In the genomic region with DNA sequence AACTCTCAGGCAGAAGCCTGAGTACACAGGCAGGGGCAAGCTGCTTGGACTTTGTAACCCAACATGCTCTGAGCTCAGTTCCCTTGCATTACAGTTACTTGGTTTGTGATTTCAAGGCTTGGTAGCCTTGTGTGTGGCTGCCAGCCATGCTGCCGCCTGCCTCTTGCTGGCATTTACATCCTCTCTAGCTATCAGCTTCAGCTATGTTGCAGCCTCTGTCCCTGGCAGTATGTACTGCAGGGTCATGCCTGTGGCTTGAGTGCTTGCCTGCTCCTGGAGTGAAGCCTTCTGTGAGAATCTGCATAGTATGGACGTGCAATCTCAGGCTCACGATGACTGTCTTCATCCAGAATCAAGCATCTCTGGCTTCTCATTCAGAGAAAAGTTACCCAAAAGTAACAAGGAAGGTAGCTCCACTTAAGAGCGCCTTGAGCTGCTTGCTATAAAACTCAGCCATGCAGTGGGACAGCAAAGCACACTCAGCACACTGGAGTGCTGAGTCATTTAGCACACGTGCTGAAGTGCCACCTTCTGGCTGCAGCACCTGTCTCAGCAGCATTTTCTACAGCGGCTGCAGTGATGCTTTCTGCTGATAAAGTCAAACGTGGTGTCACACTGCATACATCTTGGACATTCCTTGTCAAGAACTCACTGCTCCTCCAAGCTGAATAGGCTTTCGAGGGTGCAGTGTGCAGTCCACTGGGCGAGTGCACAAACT, we compare ENCODE assay signal across 10 mouse cellular contexts. TPM values are rescaled to one million over a fixed set of nuclear protein-coding genes. Genes with fewer than 3 reads are reported as not detected.
DNase-seq lines count a peak whose midpoint lies in the region; ATAC-seq and TF ChIP-seq lines count a peak whose summit lies in the region.
"Had no signal": no experiment of that assay in that cellular context is flagged by ENCODE, and none has a peak within 500 bp of the region (broad histone marks: within the 10 kb centered on the region; RNA-seq: fewer than 3 reads in every experiment).

No protein-coding gene starts in this region.

- H3K36me3 ChIP-seq in C2C12 (ENCODE audit: control insufficient read depth, insufficient read depth), result peaks cover 57% of the 10 kb centered on the region
- H3K36me3 ChIP-seq in liver, embryonic 13.5 days, result peaks cover 35% of the 10 kb centered on the region

- H3K4me2 ChIP-seq in liver, embryonic 13.5 days, result no peak overlapping the region
- H3K4me2 ChIP-seq: neural tube, embryonic 13.5 days had no signal

- WGBS in liver, embryonic 13.5 days (ENCODE audit: insufficient replicate concordance), result 56% methylated on average over 9 of the region's 9 CpGs

- H3K27ac ChIP-seq in gastrocnemius, adult 2 months, result peak overlapping the region; percentile 75
- 0 out of 2 replicates have a peak overlapping the region, but pooled peaks have one; percentile 0 for H3K27ac ChIP-seq in liver, embryonic 13.5 days
- H3K27ac ChIP-seq: neural tube, embryonic 13.5 days had no signal

- ATAC-seq in liver, embryonic 13.5 days (ENCODE audit: low read depth), result peak; percentile 74

- H3K27me3 ChIP-seq in C2C12 (ENCODE audit: control insufficient read depth, insufficient read depth, insufficient read length), result no peaks in the 10 kb centered on the region
- no peaks in the 10 kb centered on the region for H3K27me3 ChIP-seq in liver, embryonic 13.5 days
- H3K27me3 ChIP-seq: neural tube, embryonic 13.5 days had no signal

- H3K4me1 ChIP-seq in liver, embryonic 13.5 days (replicated peaks), result peaks cover 12% of the 10 kb centered on the region

- H3K79me2 ChIP-seq in C2C12 (ENCODE audit: control insufficient read depth, insufficient read depth), result no peaks in the 10 kb centered on the region

- H3K9ac ChIP-seq in liver, embryonic 13.5 days, result peak overlapping the region; percentile 19; the same call in 1 of the 2 replicates
- H3K9ac ChIP-seq: neural tube, embryonic 13.5 days had no signal

- H3K9me3 ChIP-seq in liver, embryonic 13.5 days (replicated peaks), result no peaks in the 10 kb centered on the region
- H3K9me3 ChIP-seq: neural tube, embryonic 13.5 days had no signal

- H3ac ChIP-seq in C2C12 (ENCODE audit: control insufficient read depth, insufficient read length, low read depth), result no peak overlapping the region

- DNase-seq in gastrocnemius, adult 2 months, result peak; percentile 55
- no peak for DNase-seq in gastrocnemius, postnatal 4 days (ENCODE audit: low spot score in 2 of 2)
- DNase-seq in brain, adult 2 months (ENCODE audit: low read depth, low spot score), result peak; percentile 91
- peak; percentile 3 to 8 for DNase-seq in heart, postnatal 14 days
- DNase-seq in liver, embryonic 13.5 days, result peak; percentile 9
- DNase-seq in thymus, postnatal 0 days (ENCODE audit: low spot score), result peak; percentile 32
- no peak for DNase-seq in layer of hippocampus, postnatal 25 days (ENCODE audit: extremely low spot score in 1 of 2, low spot score in 1 of 2)

- intact Hi-C loops in gastrocnemius, adult 2 months (cut with DNase I), result loop anchor here (1.0 kb wide), 1 partner anchor 90 kb away; no protein-coding TSS in a partner anchor
- intact Hi-C loops in heart, postnatal 14 days (cut with DNase I), result no loop called here

- no peak overlapping the region for H3K4me3 ChIP-seq in gastrocnemius, adult 2 months
- H3K4me3 ChIP-seq in C2C12 (ENCODE audit: insufficient read depth, poor library complexity, severe bottlenecking), result no peak overlapping the region
- H3K4me3 ChIP-seq in liver, embryonic 13.5 days (replicated peaks), result no peak overlapping the region
- H3K4me3 ChIP-seq: neural tube, embryonic 13.5 days had no signal

- peak; percentile 42 for TF ChIP-seq CTCF in gastrocnemius, adult 2 months (IDR thresholded peaks at IDR 0.05)
- TF ChIP-seq CTCF in C2C12 (IDR thresholded peaks at IDR 0.05; ENCODE audit: control insufficient read depth, insufficient read depth, insufficient read length), result no peak

- H3K79me3 ChIP-seq in C2C12 (ENCODE audit: low read depth), result no peaks in the 10 kb centered on the region

TF ChIP-seq in C2C12, 6 proteins besides CTCF, POLR2A, EP300 and RAD21:
- TF ChIP-seq MYOD1 (IDR thresholded peaks at IDR 0.05; ENCODE audit: control insufficient read depth, insufficient read length, low read depth) (peak; percentile 11), USF1 (IDR thresholded peaks at IDR 0.05; ENCODE audit: low read depth) (no peak), MAX (IDR thresholded peaks at IDR 0.05) (no peak), FOSL1 (IDR thresholded peaks at IDR 0.05; ENCODE audit: insufficient read depth, low read length, poor library complexity, severe bottlenecking) (no peak), CEBPB (IDR thresholded peaks at IDR 0.05; ENCODE audit: low read depth) (no peak), MYOG (IDR thresholded peaks at IDR 0.05; ENCODE audit: control insufficient read depth, extremely low read depth, insufficient read length) (no peak)
TF ChIP-seq in C2C12: peak in this region for 1.

RNA-seq across cellular contexts. Expression of a gene that starts 39.2 kb away (rescaled TPM):
- not detected for total RNA-seq in gastrocnemius, adult 2 months (2021)
- total RNA-seq in gastrocnemius, postnatal 4 days (2021), result under 1 TPM; 0.44 to 0.80 TPM
- polyA plus RNA-seq in C2C12 (2012; fragmentation: generic; extraction: Trizol), result 6.8 TPM
- under 1 TPM in 1 of 2 experiments, not detected in 1; 0.43 TPM for total RNA-seq in heart, postnatal 14 days (2021)
- polyA plus RNA-seq in liver, embryonic 13.5 days (2015; fragmentation: Nextera tagmentation; extraction: Ambion mirVana), result 1.3 and 1.5 TPM in 2 replicates
- 1.1 and 2.6 TPM in 2 replicates for polyA plus RNA-seq in thymus, postnatal 0 days (2015; fragmentation: Nextera tagmentation; extraction: Ambion mirVana)
- under 1 TPM; 0.81 to 0.94 TPM for total RNA-seq in layer of hippocampus, postnatal 25 days (2021)
- total RNA-seq: heart, postnatal 36 days had no signal

RNA-seq across cellular contexts. Expression of a gene that starts 43.9 kb away (rescaled TPM):
- total RNA-seq in gastrocnemius, adult 2 months (2021), result not detected
- total RNA-seq in gastrocnemius, postnatal 4 days (2021), result under 1 TPM; 0.25 to 0.29 TPM
- polyA plus RNA-seq in C2C12 (2012; fragmentation: generic; extraction: Trizol), result 0.33 TPM
- not detected for total RNA-seq in heart, postnatal 14 days (2021)
- polyA plus RNA-seq in liver, embryonic 13.5 days (2015; fragmentation: Nextera tagmentation; extraction: Ambion mirVana), result not detected in 2 replicates
- polyA plus RNA-seq in thymus, postnatal 0 days (2015; fragmentation: Nextera tagmentation; extraction: Ambion mirVana), result 0.09 and 0.10 TPM in 2 replicates
- total RNA-seq in layer of hippocampus, postnatal 25 days (2021), result not detected
- total RNA-seq: heart, postnatal 36 days had no signal

RNA-seq across cellular contexts. Expression of a gene that starts 51.0 kb away (rescaled TPM):
- under 1 TPM; 0.33 to 0.36 TPM for total RNA-seq in gastrocnemius, adult 2 months (2021)
- total RNA-seq in gastrocnemius, postnatal 4 days (2021), result 1 to 10 TPM; 1.8 to 2.1 TPM
- polyA plus RNA-seq in C2C12 (2012; fragmentation: generic; extraction: Trizol), result 0.46 TPM
- 1 to 10 TPM in 1 of 2 experiments, under 1 TPM in 1; 0.90 to 1.2 TPM for total RNA-seq in heart, postnatal 14 days (2021)
- 0.81 and 0.88 TPM in 2 replicates for polyA plus RNA-seq in liver, embryonic 13.5 days (2015; fragmentation: Nextera tagmentation; extraction: Ambion mirVana)
- 5.1 TPM in 2 replicates for polyA plus RNA-seq in thymus, postnatal 0 days (2015; fragmentation: Nextera tagmentation; extraction: Ambion mirVana)
- 10 to 100 TPM; 27.4 to 29.8 TPM for total RNA-seq in layer of hippocampus, postnatal 25 days (2021)

Comparison
In these comparisons a context has a peak if more than half of its experiments do, and no peak if none do; other contexts are left out.
1. DNase-seq: peak in gastrocnemius, adult 2 months (single experiment), brain, adult 2 months (single experiment), heart, postnatal 14 days (2 of 2), liver, embryonic 13.5 days (single experiment) and thymus, postnatal 0 days (single experiment); none in gastrocnemius, postnatal 4 days (0 of 2) and layer of hippocampus, postnatal 25 days (0 of 2).
2. RNA of a gene that starts 51.0 kb away (total RNA-seq): 27.4 to 29.8 TPM in layer of hippocampus, postnatal 25 days; 1.8 to 2.1 TPM in gastrocnemius, postnatal 4 days, 0.90 to 1.2 TPM in heart, postnatal 14 days and 0.33 to 0.36 TPM in gastrocnemius, adult 2 months; every median in the first group is over 4 times any median in the second.